Mouse (Mus musculus) common myeloid progenitor, adult 5-6 weeks (primary cell): ENCODE results near the gene Ski. TPM values are rescaled to one million over a fixed set of nuclear protein-coding genes. Genes with fewer than 3 reads are reported as not detected.

Experiments used
- ATAC-seq: replicated peaks from 2 replicates; pipeline ENCODE4 v1.8.0; 2016; ENCODE audit warnings: low read depth, mild to moderate bottlenecking, moderate TSS enrichment, inconsistent platforms; ENCODE audit not compliant: poor library complexity, severe bottlenecking
- total RNA-seq: library from RNA; stranded (forward); fragments of 200-1000, 187-1606 nt; gene quantifications from 2 replicates; pipeline ENCODE4 v1.2.3, GENCODE M21; 2017

The Ski gene
- total RNA-seq, 1 experiment from 2014 or later: 9.9 TPM

- ATAC-seq: no peak
Observed at GRCm38 (mm10) chr4:155154986-155155385, 67.4 kb downstream of the Ski start.

- ATAC-seq: no peak
Observed at GRCm38 (mm10) chr4:155153389-155154072, 68.9 kb downstream of the Ski start.

GRCm38 (mm10) chr4:155152476-155152875, 69.9 kb downstream of the Ski start:
- ATAC-seq: no peak

- ATAC-seq: 0 out of 2 replicates have a peak, but pooled peaks have one; percentile 5
Observed at GRCm38 (mm10) chr4:155151845-155152244, 70.5 kb downstream of the Ski start.

- peak; percentile 53 for ATAC-seq
Observed at GRCm38 (mm10) chr4:155151221-155151788, 71.1 kb downstream of the Ski start.

- ATAC-seq: peak; percentile 56
Observed at GRCm38 (mm10) chr4:155150276-155151113, 71.9 kb downstream of the Ski start.

- no peak for ATAC-seq
Observed at GRCm38 (mm10) chr4:155149941-155150275, 72.5 kb downstream of the Ski start.

GRCm38 (mm10) chr4:155148910-155149698, 73.3 kb downstream of the Ski start:
- no peak for ATAC-seq

GRCm38 (mm10) chr4:155148453-155148852, 73.9 kb downstream of the Ski start:
- no peak for ATAC-seq

GRCm38 (mm10) chr4:155146107-155146823, 76.1 kb downstream of the Ski start:
- no peak for ATAC-seq

- no peak for ATAC-seq
Observed at GRCm38 (mm10) chr4:155144548-155145180, 77.7 kb downstream of the Ski start.

GRCm38 (mm10) chr4:155143871-155144502, 78.4 kb downstream of the Ski start:
- peak; percentile 84 for ATAC-seq

GRCm38 (mm10) chr4:155143411-155143810, 79.0 kb downstream of the Ski start:
- ATAC-seq: no peak

GRCm38 (mm10) chr4:155142836-155143235, 79.6 kb downstream of the Ski start:
- no peak for ATAC-seq

- ATAC-seq: no peak
Observed at GRCm38 (mm10) chr4:155140795-155141265, 81.6 kb downstream of the Ski start.

- no peak for ATAC-seq
Observed at GRCm38 (mm10) chr4:155140150-155140549, 82.2 kb downstream of the Ski start.

- ATAC-seq: no peak
Observed at GRCm38 (mm10) chr4:155139281-155140045, 82.9 kb downstream of the Ski start.

GRCm38 (mm10) chr4:155138451-155138850, 83.9 kb downstream of the Ski start:
- no peak for ATAC-seq
